Mouse (Mus musculus) forelimb bud, embryonic 11.5 days (tissue): Measurements from ENCODE around the gene Usp26.

Source experiments
- DNase-seq: peaks from one replicate; pipeline ENCODE4 v3.0.0-alpha.2; 2012; ENCODE audit warnings: low read depth, low spot score

The Usp26 gene

DNA sequence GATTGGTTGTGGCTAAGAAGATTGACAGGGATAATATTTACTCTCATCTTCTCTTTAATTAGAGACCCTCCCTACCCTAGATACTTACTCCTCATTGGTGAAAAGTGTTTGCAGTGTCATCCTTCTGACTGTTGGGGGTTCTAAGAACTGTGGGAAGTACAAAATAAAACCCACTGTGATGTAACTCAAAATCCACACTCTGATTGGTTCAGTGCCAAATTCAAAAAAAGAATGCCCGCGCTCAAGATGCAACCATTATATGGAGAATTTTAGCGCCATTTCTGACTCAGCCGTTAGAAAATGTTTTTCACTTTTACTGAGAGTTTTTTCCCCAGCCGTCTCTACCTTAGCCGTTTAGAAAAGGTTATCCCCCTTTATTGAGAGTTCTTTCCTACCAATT, at the start of gene Usp26:
Gene Usp26 (minus strand): TSS at position 101 of the 400 bp plus-strand sequence.
- no peak for DNase-seq

DNA sequence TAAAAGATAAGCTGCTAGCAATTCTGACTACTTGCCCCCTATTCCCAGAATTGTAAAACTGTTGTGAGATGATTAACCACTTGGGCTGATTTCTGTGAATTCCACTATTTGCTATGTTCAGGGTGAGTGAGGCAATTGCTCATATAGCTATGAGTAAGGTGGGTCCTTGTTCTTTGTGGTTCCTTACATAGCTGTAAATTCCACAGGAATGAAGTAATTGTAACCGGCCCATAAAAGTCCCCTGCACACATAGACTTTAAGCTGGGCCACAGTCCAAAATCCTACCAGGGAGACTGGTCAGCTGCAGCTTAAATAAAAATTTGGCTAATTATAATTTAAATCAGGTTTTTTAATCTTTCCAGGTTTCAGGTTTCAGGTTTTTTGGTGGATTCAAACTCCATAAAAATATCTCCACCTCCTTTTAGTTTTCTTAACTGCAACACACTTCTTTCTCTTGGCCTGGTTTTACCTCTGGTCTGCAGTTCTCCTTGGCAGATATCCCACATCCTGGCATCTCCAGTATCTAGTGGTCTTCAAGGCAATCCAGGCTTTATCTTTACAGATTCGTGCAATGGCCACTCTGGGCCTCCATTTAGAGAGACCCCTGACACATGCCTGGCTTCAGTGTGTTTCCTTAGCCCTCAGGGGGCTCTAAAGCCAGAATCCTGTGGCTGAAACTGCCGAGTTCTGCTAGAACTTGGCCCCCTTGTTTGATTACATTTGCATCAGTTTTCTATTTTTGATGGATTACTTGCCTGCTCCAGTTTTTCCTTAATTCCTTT, 13.6 kb upstream of the Usp26 start:
- DNase-seq: no peak

GRCm38 (mm10) chrX:51767457-51767856, 33.6 kb downstream of the Usp26 start:
- DNase-seq: peak; percentile 9

- DNase-seq: peak; percentile 51
Observed at GRCm38 (mm10) chrX:51736450-51736849, 64.6 kb downstream of the Usp26 start.

DNA sequence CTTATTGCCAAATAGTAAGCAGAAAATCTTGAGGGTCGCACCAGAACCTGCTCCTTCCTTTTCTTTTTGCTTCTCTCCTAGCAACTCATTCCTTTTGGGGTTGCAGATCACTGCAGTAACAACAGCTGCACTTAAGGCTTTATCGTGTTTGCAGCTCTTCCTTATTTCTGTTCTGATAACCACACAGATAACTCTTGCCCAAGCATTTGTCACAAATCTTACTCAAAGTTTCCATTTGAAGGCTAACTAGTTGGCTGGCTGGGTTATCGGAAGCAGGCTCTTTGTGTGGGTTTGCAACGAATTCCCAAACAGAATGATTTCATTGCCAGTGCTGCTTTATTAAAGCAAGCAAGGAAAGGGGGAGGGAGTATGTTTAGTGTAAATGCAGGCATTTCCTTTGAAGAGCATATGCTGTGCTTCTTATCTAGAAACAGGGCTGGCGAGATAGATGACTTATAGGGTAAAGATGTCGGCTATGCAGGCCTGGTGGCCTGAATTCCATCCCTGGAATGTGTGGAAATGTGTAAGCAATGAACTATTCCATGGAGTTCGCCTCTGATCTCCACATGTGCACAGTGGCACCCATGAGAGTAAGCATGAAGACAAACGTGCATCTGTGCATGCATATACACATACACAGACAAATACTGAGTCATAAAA, 86.8 kb downstream of the Usp26 start:
- DNase-seq: no peak

DNA sequence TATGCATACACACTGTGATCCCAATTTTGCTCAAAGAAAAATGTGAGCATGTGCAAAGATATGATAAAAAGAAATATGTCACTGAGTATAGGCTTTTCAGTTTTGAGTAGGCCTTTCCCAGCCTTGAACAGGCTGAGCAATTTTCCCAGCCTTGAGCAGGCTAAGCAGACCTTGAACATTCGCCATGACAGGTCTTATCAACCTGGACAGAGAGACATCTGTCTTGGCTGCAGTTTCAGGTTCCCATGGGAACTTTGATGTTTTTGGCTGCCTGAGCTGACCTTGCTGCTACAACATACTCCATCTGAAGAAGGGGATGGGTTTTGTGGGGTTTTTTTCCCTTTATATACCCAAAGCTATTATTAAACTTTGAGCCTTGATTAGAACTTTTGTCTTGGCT, 88.0 kb downstream of the Usp26 start:
- no peak for DNase-seq
